Mouse (Mus musculus): ENCODE measurements at regions not wholly inside any gene's neighbourhood (a gene's known extent, or its start where the extent isn't known, plus 50 kb on each side); places are given as distances from the start of the nearest gene placed in this dataset.
"Not testable (repeated sequence)": the region's sequence is repeated elsewhere in the genome, so short reads cannot be mapped to it uniquely, and the experiment has no call there.

GRCm38 (mm10) chr15:32749971-32750370, 505.4 kb downstream of the Sema5a start:
- no peak for DNase-seq (ENCODE audit: low spot score)

- no peak for DNase-seq (ENCODE audit: low spot score)
These were observed 507.4 kb downstream of the Sema5a start for GRCm38 (mm10) chr15:32751991-32752390.

- no peak for DNase-seq (ENCODE audit: low spot score)
These were observed 515.5 kb downstream of the Sema5a start for GRCm38 (mm10) chr15:32760141-32760540.

GRCm38 (mm10) chr15:32766011-32766701, 521.5 kb downstream of the Sema5a start:
- peak; percentile 17 for DNase-seq (ENCODE audit: low spot score)

- no peak for DNase-seq (ENCODE audit: low spot score)
These were observed 522.3 kb downstream of the Sema5a start for GRCm38 (mm10) chr15:32766746-32767471.

GRCm38 (mm10) chr15:32778226-32778598, 533.6 kb downstream of the Sema5a start:
- not testable (repeated sequence) for DNase-seq (ENCODE audit: low spot score)

GRCm38 (mm10) chr15:32778599-32779273, 534.1 kb downstream of the Sema5a start:
- DNase-seq (ENCODE audit: low spot score), result peak; percentile 68

- DNase-seq (ENCODE audit: low spot score), result not testable (repeated sequence)
These were observed 534.6 kb downstream of the Sema5a start for GRCm38 (mm10) chr15:32779274-32779615.

GRCm38 (mm10) chr15:32781609-32782008, 537.0 kb downstream of the Sema5a start:
- not testable (repeated sequence) for DNase-seq (ENCODE audit: low spot score)

- no peak for DNase-seq (ENCODE audit: low spot score)
These were observed 554.6 kb downstream of the Sema5a start for GRCm38 (mm10) chr15:32799222-32799621.

GRCm38 (mm10) chr15:32810849-32811632, 566.4 kb downstream of the Sema5a start:
- DNase-seq (ENCODE audit: low spot score), result no peak

GRCm38 (mm10) chr15:32839966-32840365, 595.4 kb downstream of the Sema5a start:
- no peak for DNase-seq (ENCODE audit: low spot score)
